Mouse (Mus musculus): ENCODE results near the gene Brd1. TPM values are rescaled to one million over a fixed set of nuclear protein-coding genes. Genes with fewer than 3 reads are reported as not detected.
"Not testable (repeated sequence)": the region's sequence is repeated elsewhere in the genome, so short reads cannot be mapped to it uniquely, and the experiment has no call there.

Gene Brd1
- polyA plus RNA-seq (2012; rRNA removed) = 26.4 and 28.2 TPM in 2 replicates
- polyA plus RNA-seq (2014; fragmentation: Nextera tagmentation; extraction: Ambion mirVana) = 24.9 and 29.9 TPM in 2 replicates

DNA sequence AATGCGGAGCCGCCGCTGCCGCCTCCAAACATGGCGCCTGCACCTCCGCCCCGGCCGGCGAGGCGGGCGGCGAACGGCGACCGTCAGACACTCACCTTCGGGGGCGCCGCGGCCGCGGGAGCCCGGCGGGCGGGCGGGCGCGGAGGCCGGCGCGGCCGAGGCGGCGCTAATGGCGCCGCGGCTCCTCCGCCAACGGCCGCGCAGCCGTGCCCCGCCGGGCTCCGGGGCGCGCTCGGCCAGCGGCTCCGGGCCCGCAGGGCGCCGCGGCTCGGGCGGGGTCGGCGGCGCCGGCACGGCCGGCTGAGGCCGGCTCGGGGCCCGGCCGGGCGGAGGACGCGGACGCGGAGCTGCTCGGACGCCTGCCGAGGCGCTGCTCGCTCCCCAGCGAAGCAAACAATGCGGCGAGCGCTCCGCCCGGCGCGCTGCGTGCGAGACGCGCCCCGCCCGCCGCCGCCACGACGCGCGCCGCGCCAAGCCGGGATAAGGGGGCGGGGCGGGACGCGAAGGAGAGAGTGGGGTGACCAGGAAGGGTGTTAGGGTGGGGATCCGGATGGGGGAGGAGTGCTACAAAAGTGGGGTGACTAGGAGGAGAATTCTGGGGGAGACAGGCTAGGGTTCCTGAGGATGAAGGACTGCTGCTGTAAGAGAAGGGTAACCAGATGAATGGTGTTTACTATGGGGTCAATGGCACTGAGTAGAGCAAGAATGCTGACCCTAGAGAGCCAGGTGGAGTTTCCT lies at the start of gene Brd1:
Gene Brd1, minus strand, starts transcription at position 400 of the 738 bp plus-strand sequence.
- H3K4me2 ChIP-seq (replicated peaks; ENCODE audit: low read depth, low read length, severe bottlenecking) = peak within 1 kb of the TSS; percentile 87
- H3K36me3 ChIP-seq (ENCODE audit: control insufficient read depth, insufficient read depth, low read length) = peaks cover 19% of the 10 kb centered on the region
- DNase-seq (ENCODE audit: low spot score) = peak; percentile 76
- peaks cover 19% of the 10 kb centered on the region for H3K4me1 ChIP-seq (ENCODE audit: control insufficient read depth, insufficient read depth, low read length)
- no peaks in the 10 kb centered on the region for H3K27me3 ChIP-seq (ENCODE audit: control insufficient read depth, insufficient read depth, low read length)
- 0% methylated on average over 42 of the region's 103 CpGs for WGBS
- peak within 1 kb of the TSS; percentile 97 for H3K9ac ChIP-seq (ENCODE audit: low read depth, low read length, severe bottlenecking)
- TF ChIP-seq POLR2A (IDR thresholded peaks at IDR 0.05; ENCODE audit: borderline replicate concordance, extremely low read depth, insufficient read depth, insufficient read length) = peak; percentile 88; the same call in 1 of the 2 replicates
- H3K9me3 ChIP-seq (ENCODE audit: control insufficient read depth, low read length) = no peaks in the 10 kb centered on the region
- ATAC-seq (ENCODE audit: low FRiP score, low read depth) = peak; percentile 89
- peak within 1 kb of the TSS; percentile 87 for H3K27ac ChIP-seq (replicated peaks; ENCODE audit: low read depth, low read length)
- H3K4me3 ChIP-seq (replicated peaks; ENCODE audit: low read length) = peak within 1 kb of the TSS; percentile 97

DNA sequence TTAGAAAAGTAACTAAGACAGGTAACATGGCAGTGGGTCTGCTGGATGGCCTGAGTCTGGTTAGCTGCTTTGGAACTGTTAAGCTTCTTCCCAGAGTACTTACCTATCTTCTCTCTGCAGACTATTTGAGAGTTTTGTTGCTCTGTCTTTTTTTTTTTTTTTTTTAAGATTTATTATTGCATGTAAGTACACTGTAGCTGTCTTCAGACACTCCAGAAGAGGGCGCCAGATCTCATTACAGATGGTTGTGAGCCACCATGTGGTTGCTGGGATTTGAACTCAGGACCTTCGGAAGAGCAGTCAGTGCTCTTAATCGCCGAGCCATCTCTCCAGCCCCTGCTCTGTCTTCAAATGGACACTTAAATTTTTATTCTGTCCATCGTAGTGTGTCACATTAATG lies 40.6 kb upstream of the Brd1 start:
- not testable (repeated sequence) for H3K27me3 ChIP-seq (ENCODE audit: control insufficient read depth, insufficient read depth, low read length); H3K4me2 ChIP-seq (replicated peaks; ENCODE audit: low read depth, low read length, severe bottlenecking); ATAC-seq (ENCODE audit: low FRiP score, low read depth); DNase-seq (ENCODE audit: low spot score); H3K9me3 ChIP-seq (ENCODE audit: control insufficient read depth, low read length); H3K9ac ChIP-seq (ENCODE audit: low read depth, low read length, severe bottlenecking); H3K27ac ChIP-seq (replicated peaks; ENCODE audit: low read depth, low read length); H3K4me1 ChIP-seq (ENCODE audit: control insufficient read depth, insufficient read depth, low read length); H3K4me3 ChIP-seq (replicated peaks; ENCODE audit: low read length)
- peaks cover 40% of the 10 kb centered on the region for H3K36me3 ChIP-seq (ENCODE audit: control insufficient read depth, insufficient read depth, low read length)
- 90% methylated on average over 5 of the region's 5 CpGs for WGBS

DNA sequence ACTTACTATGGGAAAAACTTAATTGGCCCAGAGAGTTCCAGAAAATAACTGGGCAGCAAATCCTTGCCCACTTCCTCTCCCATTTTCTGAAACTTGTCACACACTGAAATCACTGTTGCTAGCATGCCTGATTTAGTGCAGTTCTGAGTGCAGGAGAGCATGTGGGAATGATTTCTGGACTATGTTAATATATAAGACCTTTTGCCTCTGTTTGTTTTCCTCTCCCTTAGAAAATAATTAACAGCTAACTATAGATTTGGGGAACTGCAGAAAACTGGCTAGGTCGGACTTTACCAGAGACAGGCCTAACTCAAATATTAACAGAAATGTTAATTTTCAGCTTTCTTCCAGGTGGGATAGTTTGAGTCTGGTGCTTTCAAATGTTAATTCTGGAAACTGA lies 34.5 kb upstream of the Brd1 start:
- peaks cover 39% of the 10 kb centered on the region for H3K36me3 ChIP-seq (ENCODE audit: control insufficient read depth, insufficient read depth, low read length)
- H3K27me3 ChIP-seq (ENCODE audit: control insufficient read depth, insufficient read depth, low read length) = no peaks in the 10 kb centered on the region
- H3K4me1 ChIP-seq (ENCODE audit: control insufficient read depth, insufficient read depth, low read length) = no peaks in the 10 kb centered on the region
- no peak overlapping the region for H3K27ac ChIP-seq (replicated peaks; ENCODE audit: low read depth, low read length)
- no peak overlapping the region for H3K9ac ChIP-seq (ENCODE audit: low read depth, low read length, severe bottlenecking)
- H3K9me3 ChIP-seq (ENCODE audit: control insufficient read depth, low read length) = no peaks in the 10 kb centered on the region
- ATAC-seq (ENCODE audit: low FRiP score, low read depth) (no peak), DNase-seq (ENCODE audit: low spot score) (no peak)
- no peak overlapping the region for H3K4me3 ChIP-seq (replicated peaks; ENCODE audit: low read length)
- H3K4me2 ChIP-seq (replicated peaks; ENCODE audit: low read depth, low read length, severe bottlenecking) = no peak overlapping the region
- 62% methylated on average over 1 of the region's 1 CpGs for WGBS
- no peak for TF ChIP-seq POLR2A (IDR thresholded peaks at IDR 0.05; ENCODE audit: borderline replicate concordance, extremely low read depth, insufficient read depth, insufficient read length)

GRCm38 (mm10) chr15:88766139-88766538 lies 32.1 kb upstream of the Brd1 start:
- DNase-seq (ENCODE audit: low spot score); H3K27me3 ChIP-seq (ENCODE audit: control insufficient read depth, insufficient read depth, low read length); H3K9ac ChIP-seq (ENCODE audit: low read depth, low read length, severe bottlenecking); H3K4me1 ChIP-seq (ENCODE audit: control insufficient read depth, insufficient read depth, low read length); H3K9me3 ChIP-seq (ENCODE audit: control insufficient read depth, low read length); H3K27ac ChIP-seq (replicated peaks; ENCODE audit: low read depth, low read length); H3K4me2 ChIP-seq (replicated peaks; ENCODE audit: low read depth, low read length, severe bottlenecking); ATAC-seq (ENCODE audit: low FRiP score, low read depth); H3K4me3 ChIP-seq (replicated peaks; ENCODE audit: low read length): not testable (repeated sequence)
- H3K36me3 ChIP-seq (ENCODE audit: control insufficient read depth, insufficient read depth, low read length) = peaks cover 46% of the 10 kb centered on the region
- 97% methylated on average over 2 of the region's 2 CpGs for WGBS

DNA sequence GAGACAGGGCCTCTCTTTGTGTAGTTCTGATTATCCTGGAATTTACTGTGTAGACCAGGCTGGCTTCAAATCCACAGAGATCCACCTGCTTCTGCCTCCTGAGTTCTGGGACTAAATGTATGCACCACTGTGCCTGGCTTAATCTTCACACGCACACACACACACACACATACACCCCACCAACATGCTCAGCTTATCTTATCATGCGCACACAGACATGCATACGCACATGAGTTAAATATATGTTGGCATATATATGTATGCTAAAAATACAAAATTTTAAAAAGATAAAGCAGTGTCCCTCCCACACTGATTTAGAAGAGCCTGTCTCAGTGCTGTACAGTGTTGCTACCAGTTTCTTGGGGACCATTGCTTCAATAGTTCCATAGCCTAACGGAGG lies 27.5 kb upstream of the Brd1 start:
- DNase-seq (ENCODE audit: low spot score) (no peak), ATAC-seq (ENCODE audit: low FRiP score, low read depth) (no peak)
- no peak overlapping the region for H3K4me2 ChIP-seq (replicated peaks; ENCODE audit: low read depth, low read length, severe bottlenecking)
- no peak for TF ChIP-seq POLR2A (IDR thresholded peaks at IDR 0.05; ENCODE audit: borderline replicate concordance, extremely low read depth, insufficient read depth, insufficient read length)
- H3K36me3 ChIP-seq (ENCODE audit: control insufficient read depth, insufficient read depth, low read length) = peaks cover 66% of the 10 kb centered on the region
- no peaks in the 10 kb centered on the region for H3K27me3 ChIP-seq (ENCODE audit: control insufficient read depth, insufficient read depth, low read length)
- H3K4me1 ChIP-seq (ENCODE audit: control insufficient read depth, insufficient read depth, low read length) = no peaks in the 10 kb centered on the region
- H3K9ac ChIP-seq (ENCODE audit: low read depth, low read length, severe bottlenecking) = no peak overlapping the region
- 98% methylated on average over 4 of the region's 4 CpGs for WGBS
- no peaks in the 10 kb centered on the region for H3K9me3 ChIP-seq (ENCODE audit: control insufficient read depth, low read length)
- no peak overlapping the region for H3K27ac ChIP-seq (replicated peaks; ENCODE audit: low read depth, low read length)
- no peak overlapping the region for H3K4me3 ChIP-seq (replicated peaks; ENCODE audit: low read length)

Measured in limb, embryonic 14.5 days (tissue).